Mouse (Mus musculus): ENCODE data around the gene Spata5.

The Spata5 gene

GRCm38 (mm10) chr3:37419458-37419991, at the start of gene Spata5:
Gene Spata5, plus strand, starts transcription at chr3:37419896.
- DNase-seq = peak; percentile 98

- no peak for DNase-seq
Measured at GRCm38 (mm10) chr3:37370407-37370806, 49.3 kb upstream of the Spata5 start.

GRCm38 (mm10) chr3:37373712-37374111, 46.0 kb upstream of the Spata5 start:
- DNase-seq = no peak

- no peak for DNase-seq
Measured at GRCm38 (mm10) chr3:37377926-37378325, 41.8 kb upstream of the Spata5 start.

GRCm38 (mm10) chr3:37378412-37378811, 41.3 kb upstream of the Spata5 start:
- no peak for DNase-seq

- DNase-seq = no peak
Measured at GRCm38 (mm10) chr3:37379201-37379600, 40.5 kb upstream of the Spata5 start.

GRCm38 (mm10) chr3:37379930-37380881, 39.5 kb upstream of the Spata5 start:
- no peak for DNase-seq

GRCm38 (mm10) chr3:37381457-37381856, 38.2 kb upstream of the Spata5 start:
- no peak for DNase-seq

GRCm38 (mm10) chr3:37383096-37383765, 36.5 kb upstream of the Spata5 start:
- no peak for DNase-seq

- no peak for DNase-seq
Measured at GRCm38 (mm10) chr3:37387310-37387709, 32.4 kb upstream of the Spata5 start.

- no peak for DNase-seq
Measured at GRCm38 (mm10) chr3:37396930-37397608, 22.6 kb upstream of the Spata5 start.

GRCm38 (mm10) chr3:37397646-37398045, 22.1 kb upstream of the Spata5 start:
- DNase-seq = no peak

- no peak for DNase-seq
Measured at GRCm38 (mm10) chr3:37398661-37399395, 20.9 kb upstream of the Spata5 start.

GRCm38 (mm10) chr3:37401729-37402610, 17.7 kb upstream of the Spata5 start:
- DNase-seq = no peak

GRCm38 (mm10) chr3:37407598-37407997, 12.1 kb upstream of the Spata5 start:
- no peak for DNase-seq

- DNase-seq = no peak
Measured at GRCm38 (mm10) chr3:37413446-37413845, 6.2 kb upstream of the Spata5 start.

GRCm38 (mm10) chr3:37414413-37414960, 5.2 kb upstream of the Spata5 start:
- peak; percentile 54 for DNase-seq

GRCm38 (mm10) chr3:37418341-37418740, 1.4 kb upstream of the Spata5 start:
- DNase-seq = no peak

GRCm38 (mm10) chr3:37418961-37419457, 687 bp upstream of the Spata5 start:
- no peak for DNase-seq

GRCm38 (mm10) chr3:37420072-37420471, 376 bp downstream of the Spata5 start, which contains the start of gene Nudt6:
Gene Nudt6, minus strand, starts transcription at chr3:37420211.
- DNase-seq = peak; percentile 86

- no peak for DNase-seq
Measured at GRCm38 (mm10) chr3:37420641-37421040, 945 bp downstream of the Spata5 start.
